Mouse (Mus musculus): Measurements from ENCODE around the gene Epop.
A peak's percentile ranks its signal among the peaks of the same experiment; 100 is the strongest.

DNA sequence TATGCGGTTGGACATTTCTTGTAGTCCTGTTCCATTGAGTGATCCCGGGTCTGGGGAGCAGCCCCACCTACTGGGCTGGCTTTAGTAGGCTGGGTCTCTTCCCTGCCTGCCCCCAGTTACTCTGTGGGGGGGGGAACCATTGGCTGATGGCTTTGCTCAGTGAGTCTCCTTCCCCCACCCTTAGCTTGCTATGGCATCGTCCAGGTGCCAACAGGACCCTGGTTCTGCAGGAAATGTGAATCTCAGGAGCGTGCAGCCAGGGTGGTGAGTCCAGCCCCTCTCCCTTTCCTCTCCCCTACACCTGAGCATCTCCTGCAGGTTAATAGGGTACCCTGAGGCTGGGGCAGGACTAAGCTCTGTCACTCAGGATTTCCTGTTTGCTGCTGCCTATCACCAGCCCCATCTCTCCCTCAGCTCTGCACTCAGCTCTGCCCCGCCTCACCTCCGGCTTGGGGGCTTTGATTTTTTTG is 35.3 kb upstream of the Epop start:
- TF ChIP-seq CTCF (IDR thresholded peaks at IDR 0.05; ENCODE audit: low read depth) = peak; percentile 32
- no peak for TF ChIP-seq EP300 (IDR thresholded peaks at IDR 0.05; ENCODE audit: low read depth)

All from heart, postnatal 0 days (tissue).